Mouse (Mus musculus) spleen, adult 18-20 months (tissue): ENCODE data around the gene Gm45808.
A peak's percentile ranks its signal among the peaks of the same experiment; 100 is the strongest.

Source experiments
- DNase-seq, 2 experiments: peaks; one replicate each; pipeline ENCODE4 v3.0.0; 2022; ENCODE audit warnings: mixed read lengths in 2 of 2

The Gm45808 gene

GRCm38 (mm10) chr7:45447325-45447990 is 39.2 kb downstream of the Gm45808 start:
- no peak for DNase-seq

DNA sequence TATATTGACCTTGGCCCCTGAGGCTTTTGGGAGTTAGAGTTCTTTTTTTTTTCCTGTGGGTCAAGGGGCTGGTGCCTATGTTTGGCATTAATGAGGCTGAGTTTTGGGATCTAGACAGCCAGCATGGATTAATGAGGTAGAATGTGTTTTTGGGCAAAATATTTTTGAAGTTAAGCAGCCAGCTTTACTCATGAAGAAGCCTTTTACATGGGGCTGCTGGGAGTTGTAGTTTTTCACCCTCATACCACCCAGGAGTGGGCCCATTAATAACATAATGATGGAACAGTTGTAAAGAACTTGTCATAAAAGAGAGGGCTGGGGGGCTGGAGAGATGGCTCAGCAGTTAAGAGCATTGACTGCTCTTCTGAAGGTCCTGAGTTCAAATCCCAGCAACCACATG is 40.0 kb downstream of the Gm45808 start:
- no peak for DNase-seq

GRCm38 (mm10) chr7:45443526-45444420 is 42.8 kb downstream of the Gm45808 start:
- no peak for DNase-seq

- DNase-seq = no peak
These were observed 48.9 kb downstream of the Gm45808 start, which contains the start of gene Ruvbl2 for GRCm38 (mm10) chr7:45437521-45438276. TSS of gene Ruvbl2 (minus strand) at chr7:45438096.

- DNase-seq = no peak
These were observed 49.6 kb downstream of the Gm45808 start for GRCm38 (mm10) chr7:45437046-45437445.

- DNase-seq = no peak
These were observed 50.2 kb downstream of the Gm45808 start for GRCm38 (mm10) chr7:45436444-45436843.

DNA sequence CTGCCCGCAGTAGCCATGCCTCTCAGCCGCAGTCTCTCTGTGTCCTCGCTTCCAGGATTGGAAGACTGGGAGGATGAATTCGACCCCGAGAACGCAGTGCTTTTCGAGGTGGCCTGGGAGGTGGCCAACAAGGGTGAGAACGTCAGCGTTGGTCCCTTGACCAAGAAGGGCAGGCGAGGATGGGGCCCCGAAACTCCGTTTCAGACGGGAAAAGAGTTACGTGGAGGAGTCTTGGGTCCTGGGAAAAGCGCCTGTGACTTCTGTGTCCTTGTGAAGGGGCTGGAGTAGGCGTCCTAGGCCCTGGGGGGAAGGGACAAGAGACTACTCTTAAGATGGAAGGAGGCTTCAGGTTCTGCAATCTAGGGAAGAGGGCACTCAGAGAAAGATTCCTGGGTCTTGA is 51.6 kb downstream of the Gm45808 start:
- no peak for DNase-seq

- peak; percentile 100 for DNase-seq
These were observed 52.2 kb downstream of the Gm45808 start, which contains the start of gene Gys1 for GRCm38 (mm10) chr7:45434203-45435015. TSS of gene Gys1 (plus strand) at chr7:45434844.

DNA sequence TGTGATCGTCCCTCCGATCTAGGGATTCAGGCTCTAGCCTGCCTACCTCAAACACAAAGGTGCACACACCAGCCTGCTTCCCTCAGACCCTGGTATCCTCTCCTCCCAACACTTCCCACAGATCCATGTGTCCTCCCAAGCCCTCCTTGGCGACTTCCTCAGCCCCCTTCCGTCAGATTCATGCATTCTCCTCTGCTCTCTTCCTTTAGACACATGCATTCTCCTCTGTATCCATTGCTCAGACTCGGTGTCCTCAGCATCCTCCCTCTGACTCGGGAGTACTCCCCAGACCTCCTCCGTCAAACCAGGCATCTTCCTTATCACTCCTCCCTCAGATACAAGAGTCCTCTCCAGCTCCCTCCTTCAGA is 52.8 kb downstream of the Gm45808 start:
- no peak for DNase-seq

DNA sequence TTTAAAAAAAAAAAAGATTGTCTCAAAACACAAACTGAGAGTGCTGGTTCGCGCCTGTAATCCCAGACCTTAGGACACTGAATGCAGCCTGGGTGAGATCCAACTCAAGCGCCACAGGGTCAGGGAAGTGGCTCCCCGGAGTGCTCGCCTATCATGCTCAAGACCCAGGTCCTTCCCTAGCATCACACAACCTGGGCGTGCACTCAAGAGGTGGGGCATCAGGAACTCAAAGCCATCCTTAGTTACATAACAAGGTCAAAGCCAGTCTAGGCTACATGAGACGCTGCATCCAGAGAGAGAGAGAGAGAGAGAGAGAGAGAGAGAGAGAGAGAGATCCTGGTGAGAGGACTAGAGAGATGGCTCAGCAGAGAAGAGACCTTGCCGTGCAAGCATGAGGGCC is 60.1 kb downstream of the Gm45808 start:
- DNase-seq = no peak

- no peak for DNase-seq
These were observed 65.4 kb downstream of the Gm45808 start for GRCm38 (mm10) chr7:45421194-45421593.

- no peak for DNase-seq
These were observed 66.0 kb downstream of the Gm45808 start, which contains the start of gene Lhb for GRCm38 (mm10) chr7:45420615-45420919. TSS of gene Lhb (plus strand) at chr7:45420820.

DNA sequence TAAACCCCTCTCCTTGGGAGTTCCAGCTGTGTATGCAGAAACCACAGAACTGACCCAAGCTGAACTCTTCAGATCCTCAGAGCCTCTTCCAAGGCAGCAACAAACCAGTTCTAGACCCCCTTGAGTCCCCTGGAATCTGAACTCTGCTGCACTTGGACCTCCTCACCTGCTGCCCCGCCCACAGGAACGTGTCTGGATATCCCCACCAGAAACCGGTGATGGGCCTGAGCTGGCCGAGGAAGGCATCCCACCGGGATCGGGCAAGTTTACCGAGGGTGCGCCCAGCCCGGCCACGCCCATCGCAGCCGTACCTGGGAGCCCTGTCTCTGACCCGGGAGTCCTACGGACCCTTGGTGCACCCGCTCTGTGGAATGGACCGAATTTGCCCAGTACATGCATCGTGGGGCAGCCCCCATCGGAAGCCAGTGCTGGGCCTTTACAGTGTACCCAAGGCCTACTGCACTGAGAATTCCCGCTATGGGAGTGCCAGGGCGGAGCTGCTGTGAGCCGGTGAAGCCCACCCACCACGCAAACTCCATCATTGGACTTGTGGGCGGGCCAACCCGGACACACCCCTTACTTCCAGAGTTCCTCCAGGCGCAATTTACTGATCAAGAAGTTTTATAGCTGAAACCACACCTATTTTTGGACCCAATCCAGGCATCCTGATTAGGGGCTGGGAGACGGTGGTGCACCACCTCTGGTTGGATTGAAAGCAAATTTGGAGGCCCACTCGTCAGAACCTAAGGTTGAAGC is 66.6 kb downstream of the Gm45808 start:
- DNase-seq = no peak

DNA sequence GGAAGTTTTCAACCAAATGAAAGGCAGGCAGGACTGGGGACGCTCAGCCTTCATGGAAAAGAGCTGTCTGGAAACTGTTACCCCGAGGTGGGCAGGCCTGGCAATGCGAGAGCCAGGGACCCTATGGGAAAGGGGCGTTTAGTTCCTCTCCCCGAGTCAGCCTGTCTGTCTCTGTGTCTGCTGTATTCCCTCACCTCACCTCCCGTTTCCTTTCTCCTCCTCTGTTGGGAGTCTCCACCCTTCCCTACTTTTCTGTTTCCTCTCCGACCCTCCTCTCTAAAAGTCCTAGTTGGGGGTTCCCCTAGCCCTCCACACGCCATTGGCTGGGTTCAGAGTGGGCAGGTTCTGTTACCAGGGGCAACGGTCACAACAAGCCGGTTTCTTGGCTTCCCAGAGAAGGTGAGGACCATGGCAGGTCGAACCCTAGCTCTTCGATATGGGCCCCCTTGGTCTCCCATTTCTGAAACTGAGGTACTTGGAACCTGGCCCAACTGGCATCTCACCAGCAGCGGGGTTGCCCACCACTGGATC is 68.6 kb downstream of the Gm45808 start:
- no peak for DNase-seq
